Mouse (Mus musculus) kidney, postnatal 0 days (tissue): Measurements from ENCODE around the gene Edem2. TPM values are rescaled to one million over a fixed set of nuclear protein-coding genes. Genes with fewer than 3 reads are reported as not detected.
"Not testable (repeated sequence)": the region's sequence is repeated elsewhere in the genome, so short reads cannot be mapped to it uniquely, and the experiment has no call there.

ENCODE experiments used
- ATAC-seq: fragments of 200-750 bp; cut with Nextera tagmentation; replicated peaks from 2 replicates; pipeline ENCODE4 v1.8.0; 2017; ENCODE audit warnings: low read depth, moderate number of reproducible peaks, moderate TSS enrichment, moderate library complexity; ENCODE audit not compliant: low FRiP score
- DNase-seq: peaks from one replicate; pipeline ENCODE4 v3.0.0-alpha.2; 2016; ENCODE audit warnings: low spot score
- H3K27ac ChIP-seq: fragments of 300-500 bp; sonication (generic); 2 replicates; pipeline ENCODE4 v1.5.1; 2014; ENCODE audit warnings: mild to moderate bottlenecking
- H3K27me3 ChIP-seq: fragments of 300-500 bp; sonication (generic); 2 replicates; pipeline ENCODE4 v1.6.1; 2014; ENCODE audit warnings: low read length, mixed read lengths; ENCODE audit not compliant: insufficient read depth
- H3K36me3 ChIP-seq: fragments of 300-500 bp; sonication (generic); 2 replicates; pipeline ENCODE4 v1.6.1; 2014; ENCODE audit warnings: low read length, mixed read lengths; ENCODE audit not compliant: insufficient read depth
- H3K4me1 ChIP-seq: fragments of 300-500 bp; sonication (generic); replicated peaks from 2 replicates; pipeline ENCODE4 v1.6.1; 2014; ENCODE audit warnings: antibody characterized with exemption, low read length, mixed read lengths; ENCODE audit not compliant: insufficient read depth
- H3K4me2 ChIP-seq: fragments of 300-500 bp; sonication (generic); 2 replicates; pipeline ENCODE4 v1.6.1; 2014; ENCODE audit warnings: mild to moderate bottlenecking, low read length, moderate library complexity, mixed read lengths
- H3K4me3 ChIP-seq: fragments of 300-500 bp; sonication (generic); replicated peaks from 2 replicates; pipeline ENCODE4 v1.5.1; 2014; ENCODE audit warnings: low read depth, low read length
- H3K9ac ChIP-seq: fragments of 300-500 bp; sonication (generic); 2 replicates; pipeline ENCODE4 v1.6.1; 2014; ENCODE audit warnings: low read depth, low read length
- H3K9me3 ChIP-seq: fragments of 300-500 bp; sonication (generic); replicated peaks from 2 replicates; pipeline ENCODE4 v1.6.1; 2016; ENCODE audit warnings: low read length, inconsistent platforms, mixed read lengths
- CTCF ChIP-seq: IDR thresholded peaks from 2 replicates; pipeline ENCODE4 v1.5.1; 2016; ENCODE audit warnings: antibody characterized with exemption, low read depth, mild to moderate bottlenecking, moderate library complexity
- WGBS: fragments of 180-500 bp; shearing (Covaris S2); extraction: QIAGEN DNeasy Blood & Tissue Kit; methylation state at CpG from one replicate; pipeline ENCODE4 v1.1.7; 2014; 5-methylcytosine and 5-hydroxymethylcytosine counted together
- polyA plus RNA-seq: library from polyadenylated mRNA; unstranded; fragments of >200 nt; fragmentation: Nextera tagmentation; extraction: Ambion mirVana; gene quantifications from 2 replicates; pipeline ENCODE4 v1.2.1, GENCODE M21; 2015

The Edem2 gene
- polyA plus RNA-seq, 1 experiment from 2014 or later: 36.4 TPM

- Histone ChIP-seq H3K27me3 (no peaks in the 10 kb centered on the region), H3K9ac (no peak overlapping the region), H3K4me1 (no peaks in the 10 kb centered on the region), H3K36me3 (no peaks in the 10 kb centered on the region), H3K4me3 (no peak overlapping the region), H3K9me3 (no peaks in the 10 kb centered on the region), H3K4me2 (no peak overlapping the region), H3K27ac (no peak overlapping the region)
- ATAC-seq: no peak
- 41% methylated on average over 9 of the region's 9 CpGs for WGBS
- peak; percentile 25 for DNase-seq
- TF ChIP-seq CTCF: no peak
Measured at GRCm38 (mm10) chr2:155737803-155738202, 8.5 kb upstream of the Edem2 start.

DNA sequence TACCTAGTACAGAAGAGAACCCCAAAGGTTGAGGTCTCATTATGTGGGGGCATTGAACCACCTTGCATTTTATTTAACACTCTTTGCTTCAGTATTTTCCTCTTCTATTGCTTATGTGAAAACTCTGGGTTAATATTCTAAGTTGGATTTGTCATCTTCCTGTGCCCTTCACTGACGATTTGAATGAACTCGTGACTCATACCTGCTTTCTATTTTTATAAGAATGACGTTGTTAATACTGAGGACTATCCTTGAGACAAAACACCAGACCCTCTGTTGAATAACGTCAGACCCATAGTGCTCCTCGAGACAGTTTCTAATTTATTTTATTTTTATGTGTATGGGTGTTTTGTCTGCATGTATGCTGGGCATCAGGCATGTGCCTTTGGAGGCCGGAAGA lies 7.7 kb upstream of the Edem2 start:
- no peak overlapping the region for H3K9ac ChIP-seq
- H3K36me3 ChIP-seq: no peaks in the 10 kb centered on the region
- H3K27me3 ChIP-seq: no peaks in the 10 kb centered on the region
- H3K4me1 ChIP-seq: no peaks in the 10 kb centered on the region
- H3K4me3 ChIP-seq: no peak overlapping the region
- H3K27ac ChIP-seq: no peak overlapping the region; the same call in 1 of the 2 replicates
- no peak for ATAC-seq
- DNase-seq: no peak
- 77% methylated on average over 6 of the region's 6 CpGs for WGBS
- no peak for TF ChIP-seq CTCF
- H3K4me2 ChIP-seq: no peak overlapping the region
- H3K9me3 ChIP-seq: no peaks in the 10 kb centered on the region

- 89% methylated on average over 5 of the region's 5 CpGs for WGBS
- not testable (repeated sequence) for H3K27ac ChIP-seq, H3K4me2 ChIP-seq, H3K27me3 ChIP-seq, H3K4me1 ChIP-seq, DNase-seq, H3K4me3 ChIP-seq, H3K9ac ChIP-seq, H3K9me3 ChIP-seq, ATAC-seq, H3K36me3 ChIP-seq
Measured at GRCm38 (mm10) chr2:155735766-155736165, 6.5 kb upstream of the Edem2 start, which contains the start of gene Gm17581. Gene Gm17581, minus strand, starts transcription at chr2:155735866.

DNA sequence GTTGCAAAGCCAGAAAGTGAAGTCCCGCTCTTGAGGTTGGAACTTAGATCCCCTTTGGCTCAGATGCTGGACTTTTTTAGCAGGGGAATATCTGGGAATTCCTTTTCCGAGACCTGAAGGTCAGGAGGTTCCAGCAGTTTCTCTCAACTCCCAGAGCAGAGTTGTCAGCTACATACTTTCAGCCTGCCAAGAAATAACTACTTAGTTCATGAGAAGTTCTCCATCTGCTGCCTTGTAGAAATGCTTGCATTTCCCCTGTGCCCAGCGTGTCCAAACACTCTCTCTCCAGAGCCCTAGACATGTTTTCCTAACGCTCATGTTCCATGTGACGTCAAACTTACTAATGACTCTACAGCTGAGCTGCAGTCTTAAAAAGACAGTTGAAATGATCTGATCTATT lies 5.8 kb upstream of the Edem2 start:
- Histone ChIP-seq H3K9ac (no peak overlapping the region), H3K27me3 (no peaks in the 10 kb centered on the region), H3K36me3 (no peaks in the 10 kb centered on the region), H3K27ac (no peak overlapping the region), H3K9me3 (no peaks in the 10 kb centered on the region), H3K4me3 (no peak overlapping the region), H3K4me1 (no peaks in the 10 kb centered on the region), H3K4me2 (no peak overlapping the region)
- WGBS: 60% methylated on average over 5 of the region's 5 CpGs
- DNase-seq (peak; percentile 77), ATAC-seq (no peak)
- no peak for TF ChIP-seq CTCF

DNA sequence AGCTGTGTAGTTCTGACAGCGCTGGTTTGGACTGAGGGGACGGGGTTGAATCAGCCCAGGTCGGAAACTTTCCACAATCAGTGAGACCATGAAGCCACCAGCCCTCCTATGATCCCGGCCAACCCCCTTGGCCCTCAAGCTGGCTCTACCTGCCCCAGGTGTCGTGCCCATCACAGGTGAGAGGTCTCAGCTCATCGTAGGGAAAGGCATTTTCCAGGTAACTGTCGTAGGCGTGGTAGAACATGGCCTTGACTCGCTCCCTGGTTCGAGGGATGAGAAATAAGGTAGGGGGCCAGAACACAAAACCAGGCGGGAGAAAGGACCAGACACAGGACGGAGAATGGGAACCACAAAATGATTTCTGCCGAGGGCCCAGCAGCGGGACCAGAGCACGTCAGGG lies 533 bp downstream of the Edem2 start:
- Histone ChIP-seq H3K4me2 (peak overlapping the region; percentile 87), H3K4me1 (peaks cover 4% of the 10 kb centered on the region; the same call in 1 of the 2 replicates), H3K27me3 (no peaks in the 10 kb centered on the region), H3K9ac (peak overlapping the region; percentile 64), H3K9me3 (no peaks in the 10 kb centered on the region), H3K36me3 (no peaks in the 10 kb centered on the region), H3K27ac (no peak overlapping the region), H3K4me3 (peak overlapping the region; percentile 86)
- no peak for TF ChIP-seq CTCF
- DNase-seq (no peak), ATAC-seq (peak; percentile 44; the same call in 1 of the 2 replicates)
- 3% methylated on average over 15 of the region's 15 CpGs for WGBS

GRCm38 (mm10) chr2:155727764-155728395 lies 1.4 kb downstream of the Edem2 start:
- H3K4me2 ChIP-seq: 0 out of 2 replicates have a peak overlapping the region, but pooled peaks have one; percentile 87
- no peak overlapping the region for H3K9ac ChIP-seq
- 47% methylated on average over 7 of the region's 7 CpGs for WGBS
- ATAC-seq (no peak), DNase-seq (no peak)
- no peak for TF ChIP-seq CTCF
- H3K4me1 ChIP-seq: peaks cover 4% of the 10 kb centered on the region; the same call in 1 of the 2 replicates
- no peaks in the 10 kb centered on the region for H3K27me3 ChIP-seq
- H3K9me3 ChIP-seq: no peaks in the 10 kb centered on the region
- H3K4me3 ChIP-seq: no peak overlapping the region
- no peaks in the 10 kb centered on the region for H3K36me3 ChIP-seq
- no peak overlapping the region for H3K27ac ChIP-seq

- H3K4me2 ChIP-seq: no peak overlapping the region
- H3K9me3 ChIP-seq: no peaks in the 10 kb centered on the region
- H3K4me3 ChIP-seq: no peak overlapping the region
- no peak overlapping the region for H3K9ac ChIP-seq
- H3K36me3 ChIP-seq: no peaks in the 10 kb centered on the region
- no peak for DNase-seq
- H3K27ac ChIP-seq: no peak overlapping the region
- H3K4me1 ChIP-seq: peaks cover 4% of the 10 kb centered on the region; the same call in 1 of the 2 replicates
- ATAC-seq: no peak
- WGBS: 85% methylated on average over 7 of the region's 7 CpGs
- no peaks in the 10 kb centered on the region for H3K27me3 ChIP-seq
- no peak for TF ChIP-seq CTCF
Measured at GRCm38 (mm10) chr2:155726302-155726701, 3.0 kb downstream of the Edem2 start.
